ENCODE assay signal across 24 mouse cellular contexts in the genomic region with DNA sequence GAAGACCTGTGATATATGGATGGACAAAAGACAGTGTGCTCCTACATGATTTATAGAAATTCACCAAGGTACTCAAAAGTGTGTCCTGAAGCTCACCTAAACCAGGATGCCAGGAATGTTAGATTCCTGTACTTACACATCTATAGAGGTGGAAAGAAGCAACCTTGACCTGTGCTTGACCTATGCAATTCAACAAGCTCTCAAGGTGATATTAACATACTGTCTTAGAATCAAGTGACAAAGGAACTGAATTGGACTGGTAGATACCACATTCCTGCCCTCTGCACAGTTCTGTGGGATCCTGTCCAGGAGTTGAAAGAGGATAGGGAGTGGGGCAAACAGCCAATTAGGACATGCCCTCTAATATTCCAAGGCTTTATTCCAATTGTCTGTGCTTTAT. TPM values are rescaled to one million over a fixed set of nuclear protein-coding genes. Genes with fewer than 3 reads are reported as not detected.
A peak's percentile ranks its signal among the peaks of the same experiment; 100 is the strongest.
DNase-seq lines count a peak whose midpoint lies in the region; ATAC-seq lines count a peak whose summit lies in the region.
"Had no signal": no experiment of that assay in that cellular context is flagged by ENCODE, and none has a peak within 500 bp of the region (broad histone marks: within the 10 kb centered on the region; RNA-seq: fewer than 3 reads in every experiment).

No protein-coding gene starts in this region.

- no peak overlapping the region for H3K27ac ChIP-seq in embryonic facial prominence, embryonic 15.5 days (replicated peaks)
- no peak overlapping the region for H3K27ac ChIP-seq in embryonic facial prominence, embryonic 10.5 days (replicated peaks)
- H3K27ac ChIP-seq in limb, embryonic 13.5 days = no peak overlapping the region
- no peak overlapping the region for H3K27ac ChIP-seq in limb, embryonic 10.5 days
- H3K27ac ChIP-seq: embryonic facial prominence, embryonic 13.5 days; forebrain, embryonic 13.5 days; gastrocnemius, adult 2 months; heart, embryonic 10.5 days; hindbrain, embryonic 10.5 days; hindbrain, embryonic 14.5 days; intestine, embryonic 15.5 days had no signal

- no peak overlapping the region for H3K4me2 ChIP-seq in embryonic facial prominence, embryonic 15.5 days (replicated peaks)
- no peak overlapping the region for H3K4me2 ChIP-seq in limb, embryonic 13.5 days (replicated peaks)
- H3K4me2 ChIP-seq: embryonic facial prominence, embryonic 13.5 days; forebrain, embryonic 13.5 days; hindbrain, embryonic 14.5 days; intestine, embryonic 15.5 days had no signal

- DNase-seq in embryonic facial prominence, embryonic 10.5 days (ENCODE audit: low spot score) = no peak
- DNase-seq in limb, embryonic 10.5 days (ENCODE audit: low spot score) = no peak
- DNase-seq in Muller cell, postnatal 12 days (ENCODE audit: inconsistent ontology term) = peak; percentile 17
- peak; percentile 76 for DNase-seq in adipocyte (ENCODE audit: low spot score)
- no peak for DNase-seq in cerebellum, adult 11-12 months
- no peak for DNase-seq in layer of hippocampus, postnatal 25 days (ENCODE audit: extremely low spot score in 1 of 2, low spot score in 1 of 2)
- DNase-seq: adrenal gland, adult 2 months; cerebellum, adult 11 months; cerebellum, adult 9-10 months; cerebellum, postnatal 25 days; forebrain, postnatal 0 days; gastrocnemius, adult 2 months; gastrocnemius, postnatal 25 days; kidney, adult 8-10 months had no signal

- H3K9me3 ChIP-seq in embryonic facial prominence, embryonic 15.5 days (replicated peaks) = no peaks in the 10 kb centered on the region
- H3K9me3 ChIP-seq in embryonic facial prominence, embryonic 10.5 days = no peaks in the 10 kb centered on the region
- H3K9me3 ChIP-seq in limb, embryonic 13.5 days = no peaks in the 10 kb centered on the region
- no peaks in the 10 kb centered on the region for H3K9me3 ChIP-seq in limb, embryonic 10.5 days (replicated peaks)
- H3K9me3 ChIP-seq: embryonic facial prominence, embryonic 13.5 days; forebrain, embryonic 13.5 days; heart, embryonic 10.5 days; hindbrain, embryonic 10.5 days; intestine, embryonic 15.5 days had no signal

- no peaks in the 10 kb centered on the region for H3K36me3 ChIP-seq in embryonic facial prominence, embryonic 15.5 days
- H3K36me3 ChIP-seq in embryonic facial prominence, embryonic 10.5 days (replicated peaks) = no peaks in the 10 kb centered on the region
- no peaks in the 10 kb centered on the region for H3K36me3 ChIP-seq in limb, embryonic 13.5 days
- no peaks in the 10 kb centered on the region for H3K36me3 ChIP-seq in limb, embryonic 10.5 days
- H3K36me3 ChIP-seq: embryonic facial prominence, embryonic 13.5 days; heart, embryonic 10.5 days; hindbrain, embryonic 10.5 days; intestine, embryonic 15.5 days had no signal

- no peaks in the 10 kb centered on the region for H3K4me1 ChIP-seq in embryonic facial prominence, embryonic 15.5 days
- no peaks in the 10 kb centered on the region for H3K4me1 ChIP-seq in embryonic facial prominence, embryonic 10.5 days
- H3K4me1 ChIP-seq in limb, embryonic 13.5 days = no peaks in the 10 kb centered on the region
- no peaks in the 10 kb centered on the region for H3K4me1 ChIP-seq in limb, embryonic 10.5 days
- H3K4me1 ChIP-seq: embryonic facial prominence, embryonic 13.5 days; forebrain, embryonic 13.5 days; heart, embryonic 10.5 days; intestine, embryonic 15.5 days had no signal

- H3K27me3 ChIP-seq in embryonic facial prominence, embryonic 15.5 days = no peaks in the 10 kb centered on the region
- H3K27me3 ChIP-seq in embryonic facial prominence, embryonic 10.5 days (replicated peaks; ENCODE audit: low read depth, poor library complexity, severe bottlenecking) = no peaks in the 10 kb centered on the region
- no peaks in the 10 kb centered on the region for H3K27me3 ChIP-seq in limb, embryonic 13.5 days
- H3K27me3 ChIP-seq in limb, embryonic 10.5 days (ENCODE audit: low read depth, poor library complexity, severe bottlenecking) = no peaks in the 10 kb centered on the region
- H3K27me3 ChIP-seq: CH12.LX; embryonic facial prominence, embryonic 13.5 days; forebrain, embryonic 13.5 days; intestine, embryonic 15.5 days had no signal

- H3K9ac ChIP-seq in embryonic facial prominence, embryonic 15.5 days = no peak overlapping the region
- H3K9ac ChIP-seq in limb, embryonic 13.5 days = no peak overlapping the region
- H3K9ac ChIP-seq: embryonic facial prominence, embryonic 13.5 days; forebrain, embryonic 13.5 days; forebrain, postnatal 0 days; hindbrain, embryonic 14.5 days; intestine, embryonic 15.5 days had no signal

- peak; percentile 47; the same call in 1 of the 2 replicates for ATAC-seq in embryonic facial prominence, embryonic 15.5 days (ENCODE audit: insufficient number of reproducible peaks, low FRiP score, low TSS enrichment, low read depth)
- ATAC-seq in limb, embryonic 13.5 days (ENCODE audit: low FRiP score, low read depth) = 0 out of 2 replicates have a peak, but pooled peaks have one; percentile 9
- ATAC-seq: activated CD4-positive, CD25-positive, alpha-beta regulatory T cell, adult 4 months; forebrain, embryonic 13.5 days; forebrain, postnatal 0 days; intestine, embryonic 15.5 days had no signal

- H3K4me3 ChIP-seq in embryonic facial prominence, embryonic 15.5 days (replicated peaks) = no peak overlapping the region
- no peak overlapping the region for H3K4me3 ChIP-seq in embryonic facial prominence, embryonic 10.5 days
- H3K4me3 ChIP-seq in limb, embryonic 13.5 days = no peak overlapping the region
- H3K4me3 ChIP-seq in limb, embryonic 10.5 days = no peak overlapping the region
- H3K4me3 ChIP-seq: embryonic facial prominence, embryonic 13.5 days; forebrain, embryonic 13.5 days; gastrocnemius, adult 2 months; heart, embryonic 10.5 days; hindbrain, embryonic 10.5 days; intestine, embryonic 15.5 days had no signal

RNA-seq across cellular contexts. Expression of gene Crbn, which starts 20.7 kb away (rescaled TPM):
- 42.2 and 42.6 TPM in 2 replicates for polyA plus RNA-seq in embryonic facial prominence, embryonic 15.5 days (2015; fragmentation: Nextera tagmentation; extraction: Ambion mirVana)
- polyA plus RNA-seq in embryonic facial prominence, embryonic 10.5 days (2016; fragmentation: Nextera tagmentation; extraction: Ambion mirVana) = 40.9 and 43.0 TPM in 2 replicates
- polyA plus RNA-seq in limb, embryonic 13.5 days (2015; fragmentation: Nextera tagmentation; extraction: Ambion mirVana) = 49.7 and 51.3 TPM in 2 replicates
- polyA plus RNA-seq in limb, embryonic 10.5 days (2016; fragmentation: Nextera tagmentation; extraction: Ambion mirVana) = 39.0 and 44.5 TPM in 2 replicates
- 100 to 1,000 TPM in 1 of 2 experiments, 10 to 100 TPM in 1; 97.4 to 111 TPM for total RNA-seq in layer of hippocampus, postnatal 25 days (2021)

RNA-seq across cellular contexts. Expression of gene Trnt1, which starts 51.6 kb away (rescaled TPM):
- 54.6 and 55.0 TPM in 2 replicates for polyA plus RNA-seq in embryonic facial prominence, embryonic 15.5 days (2015; fragmentation: Nextera tagmentation; extraction: Ambion mirVana)
- 65.1 and 69.9 TPM in 2 replicates for polyA plus RNA-seq in embryonic facial prominence, embryonic 10.5 days (2016; fragmentation: Nextera tagmentation; extraction: Ambion mirVana)
- 63.7 and 66.9 TPM in 2 replicates for polyA plus RNA-seq in limb, embryonic 13.5 days (2015; fragmentation: Nextera tagmentation; extraction: Ambion mirVana)
- polyA plus RNA-seq in limb, embryonic 10.5 days (2016; fragmentation: Nextera tagmentation; extraction: Ambion mirVana) = 66.4 and 68.5 TPM in 2 replicates
- 10 to 100 TPM; 48.0 to 51.7 TPM for total RNA-seq in layer of hippocampus, postnatal 25 days (2021)

Comparison
In these comparisons a context has a peak if more than half of its experiments do, and no peak if none do; other contexts are left out.
1. DNase-seq: peak in Muller cell, postnatal 12 days (single experiment) and adipocyte (single experiment); none in embryonic facial prominence, embryonic 10.5 days (single experiment), limb, embryonic 10.5 days (single experiment), cerebellum, adult 11-12 months (single experiment) and layer of hippocampus, postnatal 25 days (0 of 2).